Mouse (Mus musculus) CH12.LX (cell line): ENCODE results near the gene Usp30. TPM values are rescaled to one million over a fixed set of nuclear protein-coding genes. Genes with fewer than 3 reads are reported as not detected.

Experiments used
- DNase-seq: peaks from one replicate; pipeline ENCODE4 v3.0.0-alpha.2; 2013; ENCODE audit errors: extremely low read depth
- H3K27ac ChIP-seq: 2 replicates; pipeline ENCODE4 v1.5.1; 2012; ENCODE audit warnings: low read depth, mild to moderate bottlenecking, control low read depth, moderate library complexity; ENCODE audit not compliant: insufficient read depth
- H3K27me3 ChIP-seq: replicated peaks from 2 replicates; pipeline ENCODE3; 2012; ENCODE audit warnings: inconsistent platforms
- H3K36me3 ChIP-seq, 2 experiments: replicated peaks in 1 of 2; 2 replicates each; pipeline versions ENCODE3 to v1.6.1; 2012; ENCODE audit warnings: inconsistent platforms in 1 of 2, low read length in 1 of 2, mild to moderate bottlenecking in 1 of 2, mixed read lengths in 1 of 2, moderate library complexity in 1 of 2; ENCODE audit not compliant: control insufficient read depth in 1 of 2, insufficient read depth in 1 of 2
- H3K4me1 ChIP-seq, 2 experiments: 2 replicates each; pipeline ENCODE4 v1.6.1; 2012; ENCODE audit warnings: inconsistent platforms in 1 of 2, moderate library complexity in 1 of 2; ENCODE audit not compliant: insufficient read depth in 2 of 2, control insufficient read depth in 1 of 2
- H3K4me2 ChIP-seq: 2 replicates; pipeline ENCODE4 v1.6.1; 2012; ENCODE audit warnings: low read depth, mild to moderate bottlenecking, control low read depth; ENCODE audit not compliant: poor library complexity, insufficient read depth, severe bottlenecking
- H3K4me3 ChIP-seq, 3 experiments: fragments of 150-350 bp in 1 of 3; sonication (generic) in 1 of 3; replicated peaks in 1 of 3; 2 replicates each; pipeline versions ENCODE3 to v1.5.1; 2011 to 2012; ENCODE audit warnings: low read depth in 2 of 3, low read length in 2 of 3, mild to moderate bottlenecking in 2 of 3, moderate library complexity in 2 of 3, control low read depth in 1 of 3, improper control_type of control experiment in 1 of 3, inconsistent platforms in 1 of 3, mixed read lengths in 1 of 3; ENCODE audit not compliant: poor library complexity in 1 of 3
- H3K79me2 ChIP-seq: replicated peaks from 2 replicates; pipeline ENCODE4 v1.6.1; 2012; ENCODE audit warnings: mild to moderate bottlenecking, moderate library complexity; ENCODE audit not compliant: control insufficient read depth, poor library complexity, insufficient read depth, severe bottlenecking; ENCODE audit errors: extremely low read depth
- H3K9ac ChIP-seq: 2 replicates; pipeline ENCODE4 v1.6.1; 2012; ENCODE audit warnings: low read depth, mild to moderate bottlenecking, control low read depth, moderate library complexity; ENCODE audit not compliant: insufficient read depth
- H3K9me3 ChIP-seq: replicated peaks from 2 replicates; pipeline ENCODE3; 2012; ENCODE audit warnings: low read length, inconsistent platforms, mixed read lengths
- BHLHE40 ChIP-seq: IDR thresholded peaks from 2 replicates; pipeline ENCODE4 v1.6.1; 2011; ENCODE audit warnings: mild to moderate bottlenecking, low read depth, low read length, improper control_type of control experiment
- CHD1 ChIP-seq: IDR thresholded peaks from 2 replicates; pipeline ENCODE4 v1.6.1; 2012; ENCODE audit warnings: low read depth, low read length, improper control_type of control experiment, inconsistent platforms
- CTCF ChIP-seq, 2 experiments: IDR thresholded peaks in 1 of 2; conservative IDR thresholded peaks in 1 of 2; 2 replicates each; pipeline ENCODE4 v1.5.1; 2011 to 2012; ENCODE audit warnings: low read depth in 2 of 2, low read length in 2 of 2, improper control_type of control experiment in 1 of 2, inconsistent platforms in 1 of 2, mild to moderate bottlenecking in 1 of 2, moderate library complexity in 1 of 2
- ELF1 ChIP-seq: IDR thresholded peaks from 2 replicates; pipeline ENCODE4 v1.6.1; 2014; ENCODE audit warnings: low read depth, mild to moderate bottlenecking, inconsistent platforms, low read length, improper control_type of control experiment
- EP300 ChIP-seq: IDR thresholded peaks from 2 replicates; pipeline ENCODE4 v1.6.1; 2011; ENCODE audit warnings: low read length, improper control_type of control experiment
- ETS1 ChIP-seq: conservative IDR thresholded peaks from 2 replicates; pipeline ENCODE4 v1.6.1; 2012; ENCODE audit warnings: low read depth, mild to moderate bottlenecking, inconsistent platforms, low read length, improper control_type of control experiment, moderate library complexity
- GABPA ChIP-seq: IDR thresholded peaks from 2 replicates; pipeline ENCODE4 v1.6.1; 2012; ENCODE audit warnings: low read depth, low read length, improper control_type of control experiment, inconsistent platforms; ENCODE audit not compliant: insufficient replicate concordance
- HCFC1 ChIP-seq: IDR thresholded peaks from 2 replicates; pipeline ENCODE4 v1.6.1; 2012; ENCODE audit warnings: low read depth, mild to moderate bottlenecking, inconsistent platforms, low read length, improper control_type of control experiment
- IRF4 ChIP-seq: IDR thresholded peaks from 2 replicates; pipeline ENCODE4 v1.6.1; 2014; ENCODE audit warnings: low read depth, mild to moderate bottlenecking, inconsistent platforms, low read length, improper control_type of control experiment
- JUN ChIP-seq: IDR thresholded peaks from 2 replicates; pipeline ENCODE4 v1.6.1; 2011; ENCODE audit warnings: low read depth, mild to moderate bottlenecking, low read length, improper control_type of control experiment, moderate library complexity; ENCODE audit not compliant: insufficient read depth
- MAFK ChIP-seq: IDR thresholded peaks from 2 replicates; pipeline ENCODE4 v1.6.1; 2011; ENCODE audit warnings: low read length, improper control_type of control experiment; ENCODE audit not compliant: insufficient replicate concordance
- MAX ChIP-seq: IDR thresholded peaks from 2 replicates; pipeline ENCODE4 v1.6.1; 2011; ENCODE audit warnings: low read length, improper control_type of control experiment
- MXI1 ChIP-seq: IDR thresholded peaks from 2 replicates; pipeline ENCODE4 v1.6.1; 2011; ENCODE audit warnings: mild to moderate bottlenecking, low read depth, low read length, improper control_type of control experiment
- NRF1 ChIP-seq: IDR thresholded peaks from 2 replicates; pipeline ENCODE4 v1.6.1; 2014; ENCODE audit warnings: low read depth, mild to moderate bottlenecking, inconsistent platforms, low read length, improper control_type of control experiment, moderate library complexity
- PAX5 ChIP-seq: IDR thresholded peaks from 2 replicates; pipeline ENCODE4 v1.6.1; 2012; ENCODE audit warnings: low read length, inconsistent platforms, mixed read lengths
- POLR2AphosphoS2 ChIP-seq: IDR thresholded peaks from 2 replicates; pipeline ENCODE4 v1.6.1; 2011; ENCODE audit warnings: low read depth, low read length, improper control_type of control experiment
- RAD21 ChIP-seq: IDR thresholded peaks from 2 replicates; pipeline ENCODE4 v1.6.1; 2011; ENCODE audit warnings: low read depth, mild to moderate bottlenecking, low read length, improper control_type of control experiment, moderate library complexity
- SIN3A ChIP-seq: IDR thresholded peaks from 2 replicates; pipeline ENCODE4 v1.6.1; 2012; ENCODE audit warnings: low read length, improper control_type of control experiment, inconsistent platforms
- SMC3 ChIP-seq: IDR thresholded peaks from 2 replicates; pipeline ENCODE4 v1.6.1; 2011; ENCODE audit warnings: low read depth, low read length, improper control_type of control experiment
- TBP ChIP-seq: conservative IDR thresholded peaks from 2 replicates; pipeline ENCODE4 v1.6.1; 2011; ENCODE audit warnings: low read depth, low read length, improper control_type of control experiment
- TCF12 ChIP-seq: IDR thresholded peaks from 2 replicates; pipeline ENCODE4 v1.6.1; 2014; ENCODE audit warnings: low read depth, mild to moderate bottlenecking, inconsistent platforms, low read length, improper control_type of control experiment
- UBTF ChIP-seq: IDR thresholded peaks from 2 replicates; pipeline ENCODE4 v1.6.1; 2012; ENCODE audit warnings: low read depth, mild to moderate bottlenecking, inconsistent platforms, low read length, improper control_type of control experiment, moderate library complexity
- ZC3H11A ChIP-seq: IDR thresholded peaks from 2 replicates; pipeline ENCODE4 v1.6.1; 2012; ENCODE audit warnings: low read depth, mild to moderate bottlenecking, inconsistent platforms, low read length, improper control_type of control experiment
- ZKSCAN1 ChIP-seq: IDR thresholded peaks from 2 replicates; pipeline ENCODE4 v1.6.1; 2012; ENCODE audit warnings: low read depth, inconsistent platforms, low read length, improper control_type of control experiment, borderline replicate concordance
- ZMIZ1 ChIP-seq: IDR thresholded peaks from 2 replicates; pipeline ENCODE4 v1.6.1; 2012; ENCODE audit warnings: low read depth, mild to moderate bottlenecking, inconsistent platforms, low read length, improper control_type of control experiment
- ZNF384 ChIP-seq: IDR thresholded peaks from 2 replicates; pipeline ENCODE4 v1.6.1; 2012; ENCODE audit warnings: low read depth, low read length, improper control_type of control experiment, inconsistent platforms
- dilution Hi-C: fragments of 300-500 bp; cut with MboI; formaldehyde crosslinking; loops from 2 replicates; pipeline ENCODE4 v1.14.3; 2020; ENCODE audit warnings: low sequenced_read_pairs; ENCODE audit not compliant: extremely low pct_unique_long_range_greater_than_20kb, extremely low pct_ligation_motif_present
- in situ Hi-C: fragments of 300-500 bp; cut with MboI; formaldehyde crosslinking; loops from 3 replicates; pipeline ENCODE4 v1.14.3; 2019; ENCODE audit warnings: low sequenced_read_pairs, low pct_ligation_motif_present, low pct_unique_long_range_greater_than_20kb, mixed read lengths
- polyA plus RNA-seq: library from polyadenylated mRNA; unstranded; fragments of >175 nt; gene quantifications from 2 replicates; pipeline ENCODE4 v1.2.1, GENCODE M21; 2012; ENCODE audit warnings: low read depth; ENCODE audit not compliant: insufficient read length
- total RNA-seq, 2 experiments: library from RNA; depleted of rRNA; stranded (reverse); fragments of 300-350 nt in 1 of 2; fragments of >200 nt in 1 of 2; gene quantifications; 2 replicates each; pipeline ENCODE4 v1.2.3; 2012 to 2014

Gene Usp30
- total and polyA plus RNA-seq, 3 experiments: 13.0 to 15.5 (median 14.5) TPM

DNA sequence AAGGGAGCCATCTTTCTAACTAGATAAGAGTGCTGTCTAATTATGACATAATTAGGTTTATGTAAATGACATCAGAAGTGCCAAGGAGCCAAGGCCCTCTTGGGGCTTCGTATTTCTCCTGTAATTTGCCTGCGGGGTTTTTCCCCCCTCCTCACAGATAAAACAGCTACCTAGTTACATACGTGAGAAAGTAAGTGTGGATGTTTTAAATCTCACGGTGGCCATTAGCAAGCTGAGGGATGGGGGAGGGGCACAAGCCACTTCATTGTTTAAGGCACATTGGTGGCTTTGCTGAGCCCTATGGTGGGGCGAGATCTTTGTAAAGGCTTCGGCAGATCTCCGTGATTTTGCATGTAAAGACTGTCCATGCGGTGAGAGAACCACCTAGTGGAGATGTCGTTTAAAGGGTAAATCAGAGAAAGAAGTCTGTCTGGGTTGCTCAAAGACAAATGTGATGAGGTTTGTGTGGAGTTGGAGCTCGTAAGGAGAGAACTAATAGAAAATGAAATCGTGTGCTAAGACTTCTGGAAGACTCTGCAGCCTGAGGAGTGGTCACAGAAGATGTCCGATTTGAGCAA, 16.4 kb upstream of the Usp30 start (continued):
- TF ChIP-seq TBP: no peak
- no peak for TF ChIP-seq ELF1
- TF ChIP-seq GABPA: no peak
- TF ChIP-seq MXI1: no peak
- no peak for TF ChIP-seq CHD1
- TF ChIP-seq JUN: no peak
- peak; percentile 63 for TF ChIP-seq SMC3
- no peak; the same call in 1 of the 2 replicates for TF ChIP-seq ETS1
- no peak for TF ChIP-seq PAX5
- TF ChIP-seq ZMIZ1: no peak
- no peak for TF ChIP-seq ZNF384
- no peak for TF ChIP-seq NRF1

GRCm38 (mm10) chr5:114052246-114052761, 13.0 kb upstream of the Usp30 start:
- Histone ChIP-seq H3K27ac (no peak overlapping the region), H3K4me1 (peaks cover 11 to 34% of the 10 kb centered on the region in 2 experiments; a peak in 3 of 4 replicates), H3K27me3 (no peaks in the 10 kb centered on the region), H3K36me3 (no peaks in the 10 kb centered on the region), H3K4me2 (no peak overlapping the region), H3K4me3 (no peak overlapping the region), H3K79me2 (no peaks in the 10 kb centered on the region), H3K9me3 (peaks cover 9% of the 10 kb centered on the region), H3K9ac (no peak overlapping the region; the same call in 1 of the 2 replicates)
- in situ Hi-C loops (loop anchor here (5.0 kb wide), 2 partner anchors 80 to 95 kb away; partner anchors contain the start of gene Ung), dilution Hi-C loops (no loop called here)
- TF ChIP-seq MXI1 (peak; percentile 19; the same call in 1 of the 2 replicates), MAFK (no peak), PAX5 (no peak), SMC3 (peak; percentile 88), IRF4 (peak; percentile 33; the same call in 1 of the 2 replicates), UBTF (no peak), HCFC1 (peak; percentile 56; the same call in 1 of the 2 replicates), SIN3A (no peak), RAD21 (peak; percentile 61), EP300 (no peak), TBP (no peak), ZKSCAN1 (no peak), MAX (0 out of 2 replicates have a peak, but pooled peaks have one; percentile 17), CTCF (conservative IDR thresholded peaks at IDR 0.05 in 1 of 2, IDR thresholded peaks at IDR 0.05 in 1 of 2; ENCODE audit: low read depth in 2 of 2, low read length in 2 of 2) (peak; percentile 81 to 89), ZC3H11A (peak; percentile 3; the same call in 1 of the 2 replicates), BHLHE40 (no peak), POLR2AphosphoS2 (no peak), TCF12 (peak; percentile 61), ETS1 (0 out of 2 replicates have a peak, but pooled peaks have one; percentile 7)
- DNase-seq: peak; percentile 56
